Mouse (Mus musculus): Measurements from ENCODE around the gene Creb5. TPM values are rescaled to one million over a fixed set of nuclear protein-coding genes. Genes with fewer than 3 reads are reported as not detected.

Gene Creb5
- total RNA-seq, 1 experiment = 1.1 TPM

DNA sequence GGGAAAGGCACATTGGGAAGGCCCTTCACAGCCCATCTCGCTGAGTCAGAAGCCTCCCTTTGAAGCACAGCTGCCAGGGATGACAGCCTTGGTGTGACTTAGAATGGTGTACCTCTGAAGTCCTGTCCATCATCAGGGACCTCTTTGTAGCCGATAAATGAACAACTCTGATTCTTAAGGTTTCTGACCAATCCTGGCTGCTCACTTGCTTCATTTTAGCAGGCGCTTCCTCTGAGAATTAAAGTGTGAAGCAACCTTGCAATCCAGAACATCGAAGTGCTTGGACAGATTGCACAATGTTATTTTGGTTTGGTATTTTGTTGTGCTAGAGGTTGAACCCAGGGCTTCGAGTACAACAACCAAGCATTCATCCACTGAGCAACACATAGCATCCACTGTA lies 190.4 kb downstream of the Creb5 start:
- H3K4me1 ChIP-seq (ENCODE audit: control insufficient read depth in 2 of 2, insufficient read depth in 2 of 2, low read length in 2 of 2, poor library complexity in 1 of 2) = no peaks in the 10 kb centered on the region
- no peak overlapping the region for H3K9ac ChIP-seq (ENCODE audit: insufficient read depth, low read depth, low read length, poor library complexity, severe bottlenecking)
- no peak for DNase-seq (ENCODE audit: low read depth, low spot score)
- no peak for TF ChIP-seq ZC3H11A (IDR thresholded peaks at IDR 0.05; ENCODE audit: borderline replicate concordance, low read depth, low read length)
- TF ChIP-seq MAFK (IDR thresholded peaks at IDR 0.05; ENCODE audit: insufficient read depth, low read depth, low read length) = no peak
- no peak for TF ChIP-seq CHD2 (IDR thresholded peaks at IDR 0.05; ENCODE audit: low read depth, low read length)
- TF ChIP-seq ZNF384 (IDR thresholded peaks at IDR 0.05; ENCODE audit: low read depth, low read length) = no peak
- no peak for TF ChIP-seq HCFC1 (IDR thresholded peaks at IDR 0.05; ENCODE audit: borderline replicate concordance, insufficient read depth, low read length)
- no peaks in the 10 kb centered on the region for H3K9me3 ChIP-seq (ENCODE audit: control insufficient read depth, insufficient read depth, low read depth, low read length)
- no peak overlapping the region for H3K27ac ChIP-seq (ENCODE audit: insufficient read depth, low read depth, low read length, poor library complexity, severe bottlenecking)
- H3K36me3 ChIP-seq (ENCODE audit: control insufficient read depth, insufficient read depth, low read length, poor library complexity, severe bottlenecking) = no peaks in the 10 kb centered on the region
- in situ Hi-C loops (cut with MboI; ENCODE audit: low sequenced_read_pairs in 2 of 2, unreplicated experiment in 2 of 2) = no loop called here
- no peak overlapping the region for H3K4me3 ChIP-seq (ENCODE audit: insufficient read depth in 1 of 2, low read depth in 1 of 2, low read length in 2 of 2, poor library complexity in 1 of 2, severe bottlenecking in 1 of 2)

DNA sequence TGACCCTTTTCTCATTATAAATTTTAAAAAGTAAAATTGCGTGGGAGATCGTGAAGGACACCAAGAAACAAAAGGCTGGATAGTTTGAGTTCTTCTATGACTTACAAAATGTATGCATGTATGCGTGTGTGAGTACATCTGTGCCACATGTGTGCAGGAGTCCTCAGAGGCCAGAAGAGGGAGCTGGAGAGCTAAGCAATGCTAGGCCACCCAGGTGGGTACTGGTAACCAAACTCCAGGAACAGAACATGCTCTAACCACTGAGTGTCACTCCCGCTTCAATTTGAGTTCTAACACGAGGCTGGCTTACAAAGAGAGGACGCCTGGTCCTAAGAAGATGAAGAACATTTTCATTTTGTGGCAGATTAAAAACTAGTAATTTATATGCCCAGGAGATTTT lies 203.8 kb downstream of the Creb5 start:
- in situ Hi-C loops (cut with MboI; ENCODE audit: low sequenced_read_pairs in 2 of 2, unreplicated experiment in 2 of 2) = no loop called here
- Histone ChIP-seq H3K4me3 (ENCODE audit: insufficient read depth in 1 of 2, low read depth in 1 of 2, low read length in 2 of 2, poor library complexity in 1 of 2, severe bottlenecking in 1 of 2) (no peak overlapping the region), H3K27ac (ENCODE audit: insufficient read depth, low read depth, low read length, poor library complexity, severe bottlenecking) (no peak overlapping the region), H3K9me3 (ENCODE audit: control insufficient read depth, insufficient read depth, low read depth, low read length) (no peaks in the 10 kb centered on the region), H3K9ac (ENCODE audit: insufficient read depth, low read depth, low read length, poor library complexity, severe bottlenecking) (no peak overlapping the region), H3K36me3 (ENCODE audit: control insufficient read depth, insufficient read depth, low read length, poor library complexity, severe bottlenecking) (no peaks in the 10 kb centered on the region), H3K4me1 (ENCODE audit: control insufficient read depth in 2 of 2, insufficient read depth in 2 of 2, low read length in 2 of 2, poor library complexity in 1 of 2) (no peaks in the 10 kb centered on the region)
- DNase-seq (ENCODE audit: low read depth, low spot score) = peak; percentile 36
- TF ChIP-seq MAFK (IDR thresholded peaks at IDR 0.05; ENCODE audit: insufficient read depth, low read depth, low read length) (no peak), ZC3H11A (IDR thresholded peaks at IDR 0.05; ENCODE audit: borderline replicate concordance, low read depth, low read length) (peak; percentile 80; the same call in 1 of the 2 replicates)

GRCm38 (mm10) chr6:53491331-53491730 lies 204.3 kb downstream of the Creb5 start:
- TF ChIP-seq ZNF384 (IDR thresholded peaks at IDR 0.05; ENCODE audit: low read depth, low read length) (no peak), ZC3H11A (IDR thresholded peaks at IDR 0.05; ENCODE audit: borderline replicate concordance, low read depth, low read length) (no peak)
- no peak overlapping the region for H3K4me3 ChIP-seq (ENCODE audit: insufficient read depth in 1 of 2, low read depth in 1 of 2, low read length in 2 of 2, poor library complexity in 1 of 2, severe bottlenecking in 1 of 2)
- no peaks in the 10 kb centered on the region for H3K9me3 ChIP-seq (ENCODE audit: control insufficient read depth, insufficient read depth, low read depth, low read length)
- no peaks in the 10 kb centered on the region for H3K36me3 ChIP-seq (ENCODE audit: control insufficient read depth, insufficient read depth, low read length, poor library complexity, severe bottlenecking)
- no peak for DNase-seq (ENCODE audit: low read depth, low spot score)
- in situ Hi-C loops (cut with MboI; ENCODE audit: low sequenced_read_pairs in 2 of 2, unreplicated experiment in 2 of 2) = no loop called here
- no peak overlapping the region for H3K9ac ChIP-seq (ENCODE audit: insufficient read depth, low read depth, low read length, poor library complexity, severe bottlenecking)
- peaks cover 0 to under 1% of the 10 kb centered on the region in 2 experiments; a peak in 1 of 4 replicates for H3K4me1 ChIP-seq (ENCODE audit: control insufficient read depth in 2 of 2, insufficient read depth in 2 of 2, low read length in 2 of 2, poor library complexity in 1 of 2)
- H3K27ac ChIP-seq (ENCODE audit: insufficient read depth, low read depth, low read length, poor library complexity, severe bottlenecking) = no peak overlapping the region

DNA sequence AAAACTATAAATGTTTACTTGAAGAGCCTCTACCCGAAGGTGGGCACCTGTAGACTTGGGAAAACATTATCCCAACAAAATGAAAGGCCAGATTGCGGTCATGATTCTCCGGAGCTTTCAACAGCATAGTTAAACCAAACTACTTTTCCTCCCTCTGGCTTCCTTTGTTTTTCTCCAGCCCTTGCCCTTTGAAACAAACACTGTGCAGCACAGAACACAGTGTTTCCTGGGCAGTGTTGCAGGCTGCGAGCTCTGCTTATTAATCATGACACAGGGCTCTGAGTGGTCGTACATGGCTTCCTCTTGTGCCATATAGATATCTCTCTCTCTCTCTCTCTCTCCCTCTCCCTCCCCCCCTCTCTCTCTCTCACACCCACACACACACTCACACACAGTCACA lies 206.8 kb downstream of the Creb5 start:
- H3K4me1 ChIP-seq (ENCODE audit: control insufficient read depth in 2 of 2, insufficient read depth in 2 of 2, low read length in 2 of 2, poor library complexity in 1 of 2) = peaks cover 0 to 3% of the 10 kb centered on the region in 2 experiments; a peak in 1 of 4 replicates
- no peaks in the 10 kb centered on the region for H3K9me3 ChIP-seq (ENCODE audit: control insufficient read depth, insufficient read depth, low read depth, low read length)
- in situ Hi-C loops (cut with MboI; ENCODE audit: low sequenced_read_pairs in 2 of 2, unreplicated experiment in 2 of 2) = no loop called here
- H3K36me3 ChIP-seq (ENCODE audit: control insufficient read depth, insufficient read depth, low read length, poor library complexity, severe bottlenecking) = no peaks in the 10 kb centered on the region
- DNase-seq (ENCODE audit: low read depth, low spot score) = no peak
- no peak overlapping the region for H3K4me3 ChIP-seq (ENCODE audit: insufficient read depth in 1 of 2, low read depth in 1 of 2, low read length in 2 of 2, poor library complexity in 1 of 2, severe bottlenecking in 1 of 2)
- no peak overlapping the region for H3K27ac ChIP-seq (ENCODE audit: insufficient read depth, low read depth, low read length, poor library complexity, severe bottlenecking)
- H3K9ac ChIP-seq (ENCODE audit: insufficient read depth, low read depth, low read length, poor library complexity, severe bottlenecking) = no peak overlapping the region
- TF ChIP-seq HCFC1 (IDR thresholded peaks at IDR 0.05; ENCODE audit: borderline replicate concordance, insufficient read depth, low read length) = no peak
- TF ChIP-seq MAFK (IDR thresholded peaks at IDR 0.05; ENCODE audit: insufficient read depth, low read depth, low read length) = no peak
- TF ChIP-seq ZC3H11A (IDR thresholded peaks at IDR 0.05; ENCODE audit: borderline replicate concordance, low read depth, low read length) = no peak
- TF ChIP-seq ZNF384 (IDR thresholded peaks at IDR 0.05; ENCODE audit: low read depth, low read length) = no peak
- TF ChIP-seq CHD2 (IDR thresholded peaks at IDR 0.05; ENCODE audit: low read depth, low read length) = no peak

DNA sequence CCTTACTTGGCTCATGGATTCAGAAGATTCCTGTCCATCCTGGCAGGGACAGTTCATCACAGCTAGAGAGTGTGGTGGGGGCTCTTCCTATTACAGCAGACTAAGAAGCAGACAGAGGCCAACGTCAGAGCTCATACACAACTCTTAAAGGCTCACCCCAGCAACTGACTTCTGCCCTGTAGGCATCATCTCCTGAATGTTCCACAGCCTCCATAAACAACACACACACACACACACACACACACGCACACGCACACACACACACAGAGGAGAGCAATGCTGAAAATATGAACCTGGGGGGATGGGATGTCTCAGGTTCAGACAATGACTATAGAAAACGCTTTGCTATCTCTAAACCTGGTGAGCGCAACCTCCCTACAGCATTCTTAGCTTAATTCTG lies 208.6 kb downstream of the Creb5 start:
- no peak for DNase-seq (ENCODE audit: low read depth, low spot score)
- Histone ChIP-seq H3K9me3 (ENCODE audit: control insufficient read depth, insufficient read depth, low read depth, low read length) (no peaks in the 10 kb centered on the region), H3K4me3 (ENCODE audit: insufficient read depth in 1 of 2, low read depth in 1 of 2, low read length in 2 of 2, poor library complexity in 1 of 2, severe bottlenecking in 1 of 2) (no peak overlapping the region), H3K9ac (ENCODE audit: insufficient read depth, low read depth, low read length, poor library complexity, severe bottlenecking) (no peak overlapping the region), H3K27ac (ENCODE audit: insufficient read depth, low read depth, low read length, poor library complexity, severe bottlenecking) (no peak overlapping the region), H3K4me1 (ENCODE audit: control insufficient read depth in 2 of 2, insufficient read depth in 2 of 2, low read length in 2 of 2, poor library complexity in 1 of 2) (peaks cover 0 to 3% of the 10 kb centered on the region in 2 experiments; a peak in 1 of 4 replicates), H3K36me3 (ENCODE audit: control insufficient read depth, insufficient read depth, low read length, poor library complexity, severe bottlenecking) (no peaks in the 10 kb centered on the region)
- in situ Hi-C loops (cut with MboI; ENCODE audit: low sequenced_read_pairs in 2 of 2, unreplicated experiment in 2 of 2) = no loop called here
- no peak for TF ChIP-seq HCFC1 (IDR thresholded peaks at IDR 0.05; ENCODE audit: borderline replicate concordance, insufficient read depth, low read length)
- TF ChIP-seq MAFK (IDR thresholded peaks at IDR 0.05; ENCODE audit: insufficient read depth, low read depth, low read length) = no peak
- no peak for TF ChIP-seq ZC3H11A (IDR thresholded peaks at IDR 0.05; ENCODE audit: borderline replicate concordance, low read depth, low read length)
- TF ChIP-seq CHD2 (IDR thresholded peaks at IDR 0.05; ENCODE audit: low read depth, low read length) = no peak
- no peak for TF ChIP-seq ZNF384 (IDR thresholded peaks at IDR 0.05; ENCODE audit: low read depth, low read length)
